Mouse (Mus musculus) left cerebral cortex, postnatal 36 days (tissue): ENCODE data around the gene Tmem182. TPM values are rescaled to one million over a fixed set of nuclear protein-coding genes. Genes with fewer than 3 reads are reported as not detected.

Experiments used
- DNase-seq, 2 experiments: peaks; one replicate each; pipeline ENCODE4 v3.0.0; 2021 to 2022; ENCODE audit warnings: low spot score in 2 of 2, mixed read lengths in 1 of 2
- intact Hi-C: fragments of 180-260 bp; cut with DNase I; formaldehyde crosslinking; loops from one replicate; pipeline ENCODE4 v1.15.1; 2025
- total RNA-seq, 2 experiments: library from RNA; stranded (reverse); gene quantifications; 2 replicates each; pipeline ENCODE4 v1.2.3; 2021

Gene Tmem182
- total RNA-seq = under 1 TPM; 0.18 to 0.20 TPM

- intact Hi-C loops = loop anchor here (2.0 kb wide), 1 partner anchor 39 kb away; no protein-coding TSS in a partner anchor
- no peak for DNase-seq
Measured at GRCm38 (mm10) chr1:40805351-40805750, at the start of gene Tmem182. Gene Tmem182, plus strand, starts transcription at chr1:40805601.

DNA sequence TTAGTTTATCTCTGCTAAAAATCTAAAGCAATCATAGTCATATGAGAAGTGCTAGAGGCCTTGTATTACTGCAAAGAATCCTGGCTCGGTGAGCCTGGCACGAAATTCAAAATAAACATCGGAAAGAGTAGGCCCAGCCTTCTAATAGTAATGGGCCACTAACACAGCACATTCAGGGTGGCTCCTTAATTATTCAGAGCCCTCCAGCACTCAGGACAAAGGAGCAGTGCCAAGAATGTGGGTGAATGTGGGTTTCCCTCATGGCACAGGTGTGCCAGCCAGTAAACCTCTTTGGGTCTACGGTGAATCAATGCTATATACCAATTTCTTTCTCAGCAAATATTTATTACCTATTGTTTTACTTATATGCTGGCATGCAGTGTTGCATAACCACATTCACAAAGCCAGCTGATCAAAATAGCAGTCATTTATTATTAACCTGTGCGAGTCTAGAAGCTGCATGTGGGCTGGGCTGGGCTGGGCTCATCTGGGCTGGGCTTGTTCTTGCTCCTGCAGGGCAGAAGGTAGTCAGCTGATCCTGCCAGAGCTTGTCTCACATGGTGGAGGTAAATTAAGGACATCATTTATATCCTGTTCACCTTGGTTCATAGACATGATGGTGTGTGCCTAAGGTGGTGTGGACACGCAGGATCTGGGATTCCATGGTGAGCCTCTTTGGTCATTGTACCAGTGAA is 45.5 kb upstream of the Tmem182 start:
- intact Hi-C loops = no loop called here

DNA sequence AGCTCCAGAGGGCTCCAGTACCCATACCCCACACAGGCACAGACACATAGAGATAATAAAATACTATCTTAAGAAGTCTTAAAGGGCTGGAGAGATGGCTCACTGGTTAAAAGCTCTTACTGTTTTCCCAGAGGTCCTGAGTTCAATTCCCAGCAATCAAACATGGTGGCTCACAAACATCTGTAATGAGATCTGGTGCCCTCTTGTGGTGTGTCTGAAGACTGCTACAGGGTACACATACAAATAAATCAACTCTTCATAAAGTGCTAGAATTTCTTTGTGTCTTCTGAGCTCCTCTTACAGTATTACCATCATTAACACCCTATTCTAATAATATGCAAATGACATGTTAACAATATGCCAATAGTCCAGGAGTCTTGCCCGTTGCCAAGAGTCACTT is 41.4 kb upstream of the Tmem182 start:
- intact Hi-C loops = no loop called here
- no peak for DNase-seq

More for the DNA sequence above, 45.5 kb upstream of the Tmem182 start:
- no peak for DNase-seq

GRCm38 (mm10) chr1:40764701-40765275 is 40.6 kb upstream of the Tmem182 start:
- no peak for DNase-seq

GRCm38 (mm10) chr1:40765521-40765920 is 39.9 kb upstream of the Tmem182 start:
- DNase-seq = no peak
- intact Hi-C loops = loop anchor here (5.0 kb wide), 1 partner anchor 183 kb away; the partner anchor contains the start of gene Slc9a4

More at GRCm38 (mm10) chr1:40764701-40765275, 40.6 kb upstream of the Tmem182 start:
- intact Hi-C loops = loop anchor here (5.0 kb wide), 1 partner anchor 182 kb away; the partner anchor contains the start of gene Slc9a4

- DNase-seq = no peak
- intact Hi-C loops = loop anchor here (5.0 kb wide), 1 partner anchor 185 kb away; the partner anchor contains the start of gene Slc9a4
Measured at GRCm38 (mm10) chr1:40767588-40767987, 37.8 kb upstream of the Tmem182 start.

DNA sequence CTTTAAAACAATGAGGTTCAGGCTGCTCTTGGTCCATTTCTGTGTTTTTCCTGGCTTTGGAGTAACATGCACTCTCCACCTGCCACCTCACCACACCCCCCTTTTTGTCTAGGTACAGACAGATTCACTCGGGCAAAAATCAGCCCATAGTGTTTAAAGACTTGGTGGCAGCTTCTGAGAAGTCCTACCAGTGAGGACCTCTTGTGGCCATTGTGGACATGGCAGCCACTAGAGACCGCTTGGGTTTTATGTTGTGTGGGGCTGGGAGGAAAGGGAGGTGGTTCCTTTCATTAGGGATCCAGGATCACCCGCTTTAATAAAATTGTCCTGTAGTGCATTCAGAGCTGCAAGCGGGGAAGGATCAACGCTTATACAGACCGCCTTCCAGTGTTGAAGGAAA is 36.8 kb upstream of the Tmem182 start:
- intact Hi-C loops = loop anchor here (5.0 kb wide), 1 partner anchor 186 kb away; the partner anchor contains the start of gene Slc9a4
- peak; percentile 18 to 27 for DNase-seq

- intact Hi-C loops = loop anchor here (5.0 kb wide), 1 partner anchor 187 kb away; the partner anchor contains the start of gene Slc9a4
- no peak for DNase-seq
Measured at GRCm38 (mm10) chr1:40769331-40769894, 36.0 kb upstream of the Tmem182 start.

DNA sequence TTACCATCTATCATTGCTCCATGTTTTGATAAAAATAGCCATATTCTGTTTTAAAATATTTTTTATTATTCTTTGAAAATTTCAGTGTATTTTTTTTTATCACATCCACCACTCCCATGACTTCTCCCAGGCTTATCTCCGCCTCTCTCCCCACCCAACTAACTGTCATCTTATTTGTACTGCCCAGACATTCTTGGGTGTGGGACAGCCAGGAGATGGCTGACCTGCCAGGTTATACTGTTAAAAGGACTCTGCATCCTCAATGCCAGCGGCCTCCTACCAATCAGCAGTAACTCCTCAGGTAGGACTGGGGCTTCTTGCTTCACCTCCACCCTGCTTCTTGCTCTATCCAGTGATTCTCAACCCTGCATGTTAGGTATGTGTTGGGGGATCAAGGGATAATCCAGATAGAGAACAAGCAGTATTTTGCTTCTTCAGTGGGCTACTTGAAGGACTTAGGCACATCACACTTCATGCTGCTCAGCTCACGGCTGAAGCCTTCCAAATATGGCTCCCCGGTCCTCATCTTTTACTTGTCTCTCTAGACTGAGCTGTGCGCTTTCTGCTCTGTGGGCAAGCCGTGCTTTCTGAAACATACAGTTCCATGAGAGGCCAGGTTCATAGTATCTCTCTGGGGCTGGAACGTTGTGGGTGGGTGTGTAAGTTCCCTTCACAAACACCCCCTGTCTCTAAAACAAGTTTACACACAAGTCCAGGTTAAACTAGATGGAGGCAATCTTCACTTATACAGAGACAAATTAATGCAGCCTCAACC is 34.0 kb upstream of the Tmem182 start:
- no peak for DNase-seq
- intact Hi-C loops = no loop called here

- DNase-seq = no peak
- intact Hi-C loops = no loop called here
Measured at GRCm38 (mm10) chr1:40773234-40773633, 32.2 kb upstream of the Tmem182 start.

DNA sequence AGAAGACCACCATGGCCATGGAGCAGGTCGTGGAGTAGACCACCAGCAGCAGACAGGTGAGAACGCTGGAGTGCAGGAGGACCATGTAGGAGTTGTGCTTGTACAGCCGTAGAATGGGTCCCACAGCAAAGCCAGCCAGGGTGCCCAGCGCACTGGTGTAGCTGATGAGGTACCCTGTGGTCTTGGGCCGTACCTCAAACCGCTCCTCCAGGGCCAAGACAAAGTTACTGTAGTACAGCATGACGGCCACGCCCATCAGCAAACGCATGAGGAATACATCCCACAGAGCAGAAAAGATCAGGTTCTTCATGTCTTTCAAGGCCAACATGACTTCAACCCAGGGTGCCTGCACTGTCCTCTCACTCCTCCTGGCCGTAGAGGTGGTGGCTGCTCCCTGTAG is 31.4 kb upstream of the Tmem182 start:
- intact Hi-C loops = no loop called here
- no peak for DNase-seq

- intact Hi-C loops = no loop called here
- no peak for DNase-seq
Measured at GRCm38 (mm10) chr1:40776102-40776501, 29.3 kb upstream of the Tmem182 start.

DNA sequence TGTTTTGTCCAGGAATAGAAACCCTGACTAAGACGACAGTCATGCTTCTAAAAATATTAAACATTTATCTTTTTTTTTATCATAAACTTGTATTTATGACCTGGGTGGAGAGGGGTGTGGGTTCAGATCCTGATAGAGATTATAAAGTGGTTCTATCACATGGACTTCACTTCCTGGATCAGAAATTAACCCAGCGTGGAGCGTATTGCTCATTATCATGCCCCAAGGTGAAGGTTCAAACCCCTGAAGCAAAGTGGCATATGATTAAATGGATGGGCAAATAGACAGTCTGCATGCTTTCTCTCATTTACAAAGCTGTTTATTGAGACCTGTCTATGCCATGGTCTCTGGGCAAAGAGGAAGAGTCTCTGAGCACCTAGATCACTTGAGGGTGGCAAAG is 28.6 kb upstream of the Tmem182 start:
- intact Hi-C loops = no loop called here

GRCm38 (mm10) chr1:40783450-40783849 is 22.0 kb upstream of the Tmem182 start:
- DNase-seq = no peak
- intact Hi-C loops = no loop called here

More for the DNA sequence above, 28.6 kb upstream of the Tmem182 start:
- DNase-seq = no peak

DNA sequence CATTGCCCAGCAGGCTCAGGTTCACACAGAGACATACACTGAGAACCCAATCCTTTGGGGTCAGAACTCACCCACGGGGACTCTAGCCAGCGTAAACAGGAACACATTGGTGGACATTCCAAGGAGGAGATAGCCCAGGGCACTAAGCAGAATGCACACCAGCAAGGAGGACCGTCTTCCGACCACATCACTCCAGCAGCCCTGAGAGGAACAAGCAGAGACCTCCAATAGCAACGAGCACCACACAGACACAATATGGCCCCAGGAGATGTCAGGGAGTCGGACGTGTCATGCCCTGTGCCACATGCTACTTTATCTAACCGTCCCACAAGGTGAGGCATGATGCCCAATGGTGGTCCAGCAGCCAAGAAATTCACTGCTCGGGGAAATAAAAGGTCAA is 21.1 kb upstream of the Tmem182 start:
- intact Hi-C loops = no loop called here
- DNase-seq = no peak

- intact Hi-C loops = no loop called here
- DNase-seq = no peak
Measured at GRCm38 (mm10) chr1:40785876-40786445, 19.4 kb upstream of the Tmem182 start.

- intact Hi-C loops = no loop called here
- DNase-seq = no peak
Measured at GRCm38 (mm10) chr1:40788956-40789355, 16.4 kb upstream of the Tmem182 start.

GRCm38 (mm10) chr1:40789666-40790233 is 15.7 kb upstream of the Tmem182 start:
- DNase-seq = no peak
- intact Hi-C loops = no loop called here
